Mouse (Mus musculus) mammary gland, adult 2 months (tissue): ENCODE measurements around the gene A830018L16Rik. TPM values are rescaled to one million over a fixed set of nuclear protein-coding genes. Genes with fewer than 3 reads are reported as not detected.

ENCODE experiments used
- polyA plus RNA-seq: library from polyadenylated mRNA; depleted of rRNA; stranded (reverse); fragments of >200 nt; gene quantifications from 2 replicates; pipeline ENCODE4 v1.2.3, GENCODE M21; 2012; ENCODE audit warnings: low replicate concordance; rRNA removed

The A830018L16Rik gene
- polyA plus RNA-seq: 3.1 and 3.5 TPM in 2 replicates

GRCm38 (mm10) chr1:11413894-11414556 is at the start of gene A830018L16Rik:
Gene A830018L16Rik (plus strand): TSS chr1:11414105.

